Mouse (Mus musculus) stomach, postnatal 0 days (tissue): ENCODE results near the gene Pdk3. TPM values are rescaled to one million over a fixed set of nuclear protein-coding genes. Genes with fewer than 3 reads are reported as not detected.

Experiments
- ATAC-seq: fragments of 200-750 bp; cut with Nextera tagmentation; 2 replicates; pipeline ENCODE4 v1.8.0; 2017; ENCODE audit not compliant: low FRiP score, low TSS enrichment
- DNase-seq: peaks from one replicate; pipeline ENCODE4 v3.0.0-alpha.2; 2016; ENCODE audit warnings: low spot score
- H3K27ac ChIP-seq: fragments of 300-500 bp; sonication (generic); replicated peaks from 2 replicates; pipeline ENCODE4 v1.5.1; 2014; ENCODE audit warnings: mild to moderate bottlenecking, control low read depth
- H3K27me3 ChIP-seq: fragments of 300-500 bp; sonication (generic); 2 replicates; pipeline ENCODE4 v1.6.1; 2014; ENCODE audit warnings: low read length; ENCODE audit not compliant: control insufficient read depth, insufficient read depth
- H3K36me3 ChIP-seq: fragments of 300-500 bp; sonication (generic); 2 replicates; pipeline ENCODE4 v1.6.1; 2014; ENCODE audit warnings: low read length, mixed read lengths; ENCODE audit not compliant: control insufficient read depth, insufficient read depth
- H3K4me1 ChIP-seq: fragments of 300-500 bp; sonication (generic); replicated peaks from 2 replicates; pipeline ENCODE4 v1.6.1; 2014; ENCODE audit warnings: antibody characterized with exemption; ENCODE audit not compliant: control insufficient read depth, insufficient read depth
- H3K4me2 ChIP-seq: fragments of 300-500 bp; sonication (generic); replicated peaks from 2 replicates; pipeline ENCODE4 v1.6.1; 2014; ENCODE audit warnings: low read depth, mild to moderate bottlenecking, control low read depth, moderate library complexity
- H3K4me3 ChIP-seq: fragments of 300-500 bp; sonication (generic); 2 replicates; pipeline ENCODE4 v1.5.1; 2014; ENCODE audit warnings: low read depth, low read length, control low read depth
- H3K9ac ChIP-seq: fragments of 300-500 bp; sonication (generic); 2 replicates; pipeline ENCODE4 v1.6.1; 2014; ENCODE audit warnings: mild to moderate bottlenecking, low read length, control low read depth, mixed read lengths
- H3K9me3 ChIP-seq: fragments of 300-500 bp; sonication (generic); 2 replicates; pipeline ENCODE4 v1.6.1; 2016; ENCODE audit warnings: low read length; ENCODE audit not compliant: control insufficient read depth
- CTCF ChIP-seq: IDR thresholded peaks from 2 replicates; pipeline ENCODE4 v1.5.1; 2016; ENCODE audit warnings: antibody characterized with exemption, low read depth, mild to moderate bottlenecking, moderate library complexity
- EP300 ChIP-seq: optimal IDR thresholded peaks from 2 replicates; pipeline ENCODE3; 2016; ENCODE audit warnings: antibody characterized with exemption
- WGBS: fragments of 180-500 bp; shearing (Covaris S2); extraction: QIAGEN DNeasy Blood & Tissue Kit; methylation state at CpG from one replicate; pipeline ENCODE4 v1.1.7; 2014; 5-methylcytosine and 5-hydroxymethylcytosine counted together
- polyA plus RNA-seq: library from polyadenylated mRNA; unstranded; fragments of >200 nt; fragmentation: Nextera tagmentation; extraction: Ambion mirVana; gene quantifications from 2 replicates; pipeline ENCODE4 v1.2.1, GENCODE M21; 2015

Pdk3 gene
- polyA plus RNA-seq, 1 experiment from 2014 or later, result 35.7 TPM

DNA sequence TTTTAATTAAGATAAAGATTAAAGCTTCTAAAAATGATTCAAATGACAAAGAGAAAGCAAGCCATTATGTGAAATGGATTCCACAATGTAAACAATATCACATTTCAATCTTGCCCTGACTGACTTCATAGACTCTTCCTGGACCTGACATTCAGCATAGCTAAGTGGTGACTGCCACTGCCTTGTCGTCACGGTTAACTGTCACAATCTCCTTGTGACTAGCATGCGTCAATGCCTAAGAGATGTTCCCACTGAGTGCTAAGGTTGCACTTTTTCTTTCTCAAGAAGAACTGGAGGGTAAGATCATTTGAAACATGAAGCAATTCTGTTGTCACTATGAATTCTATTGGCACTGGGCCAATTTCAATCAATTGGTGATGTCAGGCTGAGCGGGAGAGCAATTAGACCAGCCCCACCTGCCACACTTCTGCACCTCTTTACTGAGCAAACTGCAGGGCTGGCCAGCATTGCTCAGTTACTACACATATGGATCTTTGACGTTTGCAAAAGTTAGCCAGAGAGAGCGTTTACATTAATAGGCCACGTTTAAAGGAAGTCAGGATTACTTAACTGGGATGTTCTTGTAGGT, 75.0 kb downstream of the Pdk3 start:
- H3K9ac ChIP-seq, result no peak overlapping the region
- H3K27me3 ChIP-seq, result no peaks in the 10 kb centered on the region
- DNase-seq (no peak), ATAC-seq (0 out of 2 replicates have a peak, but pooled peaks have one; percentile 38)
- H3K9me3 ChIP-seq, result no peaks in the 10 kb centered on the region
- H3K4me1 ChIP-seq, result no peaks in the 10 kb centered on the region
- WGBS, result 38% methylated on average over 7 of the region's 7 CpGs
- TF ChIP-seq CTCF (no peak), EP300 (no peak)
- no peak overlapping the region for H3K27ac ChIP-seq
- no peaks in the 10 kb centered on the region for H3K36me3 ChIP-seq
- no peak overlapping the region for H3K4me2 ChIP-seq
- no peak overlapping the region for H3K4me3 ChIP-seq

DNA sequence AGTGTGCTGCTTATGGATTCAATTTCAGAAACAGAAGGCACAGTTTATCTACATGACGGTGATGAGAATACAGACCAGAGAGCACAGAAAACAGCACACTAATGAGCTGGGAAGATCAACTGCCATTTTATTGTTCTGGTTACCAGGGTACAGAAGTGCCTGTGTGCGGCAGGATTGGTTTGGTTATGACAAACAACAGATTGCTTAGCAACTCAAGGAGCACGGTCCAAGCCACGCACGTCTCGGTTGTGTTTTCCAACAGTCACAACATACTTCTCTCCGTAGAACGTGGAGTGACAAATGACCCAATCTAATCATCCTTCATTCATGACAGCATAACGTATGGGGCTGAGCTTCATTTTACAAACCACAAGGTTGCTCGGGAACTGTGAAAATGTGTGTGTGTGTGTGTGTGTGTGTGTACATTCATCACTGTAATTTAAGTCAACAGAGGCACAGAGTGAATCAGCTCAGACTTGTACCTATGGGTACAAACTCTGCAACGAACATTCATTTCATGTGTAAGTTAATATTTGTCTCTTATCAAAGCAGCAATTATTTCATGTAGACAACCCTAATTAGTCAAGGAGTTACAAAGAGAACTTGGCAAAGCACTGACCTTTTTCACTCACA, 76.7 kb downstream of the Pdk3 start:
- Histone ChIP-seq H3K9me3 (no peaks in the 10 kb centered on the region), H3K9ac (no peak overlapping the region), H3K4me1 (no peaks in the 10 kb centered on the region), H3K27me3 (no peaks in the 10 kb centered on the region), H3K27ac (no peak overlapping the region), H3K36me3 (no peaks in the 10 kb centered on the region), H3K4me2 (no peak overlapping the region), H3K4me3 (no peak overlapping the region)
- DNase-seq (peak; percentile 17), ATAC-seq (peak; percentile 79; the same call in 1 of the 2 replicates)
- TF ChIP-seq EP300, result no peak
- TF ChIP-seq CTCF, result no peak
- WGBS, result 35% methylated on average over 11 of the region's 11 CpGs

DNA sequence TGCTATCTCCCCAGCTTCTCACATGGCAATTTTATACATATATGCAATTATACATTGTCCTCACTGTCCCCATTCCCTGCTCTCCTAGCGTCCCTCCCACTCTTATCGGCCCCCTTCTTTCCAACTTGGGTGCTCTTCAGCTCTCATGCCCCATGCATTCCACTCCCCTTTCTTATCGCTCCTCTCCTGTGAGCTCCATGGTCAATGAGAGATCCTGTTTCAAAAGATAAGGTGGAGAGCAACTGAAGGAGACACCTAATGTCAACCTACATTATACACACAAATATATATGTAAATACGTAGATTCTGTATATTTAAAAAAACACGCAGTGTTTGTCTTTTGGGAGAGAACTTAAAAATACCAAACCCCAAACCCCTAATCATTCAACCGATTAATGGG, 81.4 kb downstream of the Pdk3 start:
- WGBS, result 88% methylated on average over 6 of the region's 6 CpGs
- TF ChIP-seq EP300 (no peak), CTCF (no peak)
- Histone ChIP-seq H3K36me3 (no peaks in the 10 kb centered on the region), H3K27me3 (no peaks in the 10 kb centered on the region), H3K4me3 (no peak overlapping the region), H3K9me3 (no peaks in the 10 kb centered on the region), H3K4me2 (no peak overlapping the region), H3K9ac (no peak overlapping the region), H3K27ac (no peak overlapping the region), H3K4me1 (no peaks in the 10 kb centered on the region)
- ATAC-seq (no peak), DNase-seq (no peak)

DNA sequence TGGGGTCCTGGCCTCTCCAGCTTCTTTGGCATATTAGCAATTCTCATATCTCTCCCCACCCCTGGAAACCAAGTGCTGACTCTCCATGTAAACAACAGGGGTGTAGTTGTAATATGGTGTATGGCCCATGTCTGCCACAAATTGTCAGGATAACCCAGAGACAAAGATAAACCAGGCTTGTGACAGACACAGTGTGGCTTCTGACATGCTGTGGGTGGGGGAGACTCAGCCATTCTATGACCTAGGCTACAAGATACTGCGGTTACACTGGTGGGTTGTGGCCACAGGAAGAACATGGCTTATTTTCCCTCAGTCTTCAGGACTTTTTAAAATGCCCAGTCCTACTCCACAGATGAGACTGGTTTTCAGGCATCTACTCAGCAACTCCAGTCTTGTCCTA, 82.8 kb downstream of the Pdk3 start:
- TF ChIP-seq EP300, result no peak
- TF ChIP-seq CTCF, result no peak

DNA sequence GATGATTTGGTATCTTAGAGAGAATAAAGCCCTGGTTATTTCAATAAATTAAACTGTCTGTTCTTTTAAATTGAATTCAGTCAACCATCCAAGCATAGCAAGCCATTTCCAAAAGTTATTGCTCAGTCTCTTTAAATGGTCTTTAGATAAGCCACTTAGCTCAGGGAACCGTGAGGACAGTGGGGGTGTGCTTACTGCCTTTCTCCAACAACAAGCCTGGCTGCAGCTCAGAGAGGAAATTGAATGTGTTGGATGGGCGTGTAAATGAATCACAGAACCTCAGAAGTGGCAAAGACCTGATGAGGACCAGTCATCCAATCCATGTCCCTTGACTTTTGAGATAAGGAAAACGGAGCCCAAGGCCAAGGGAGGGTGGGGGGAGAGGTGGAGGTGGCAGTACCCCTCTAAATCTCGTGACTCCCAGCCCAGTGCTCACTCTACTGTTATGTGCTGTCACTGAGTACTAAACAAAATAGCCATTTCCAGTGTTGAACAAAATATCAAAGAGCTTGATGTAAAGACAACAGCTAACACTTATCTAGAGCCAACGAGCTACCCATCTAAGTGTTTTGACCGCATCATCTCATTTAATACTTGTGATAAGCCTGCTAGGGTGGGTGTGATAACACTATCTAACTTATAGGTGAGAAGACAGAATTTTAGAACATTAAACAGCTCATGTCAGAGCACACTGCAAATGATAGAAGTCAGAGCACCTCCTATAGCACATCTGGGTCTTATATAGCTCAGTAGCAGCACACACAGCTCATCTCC, 98.8 kb downstream of the Pdk3 start:
- DNase-seq, result no peak
- no peak overlapping the region for H3K4me3 ChIP-seq
- no peak overlapping the region for H3K9ac ChIP-seq
- H3K9me3 ChIP-seq, result no peaks in the 10 kb centered on the region
- no peak overlapping the region for H3K27ac ChIP-seq
- H3K36me3 ChIP-seq, result no peaks in the 10 kb centered on the region
- no peaks in the 10 kb centered on the region for H3K4me1 ChIP-seq
- H3K27me3 ChIP-seq, result no peaks in the 10 kb centered on the region
- no peak overlapping the region for H3K4me2 ChIP-seq
- 63% methylated on average over 6 of the region's 6 CpGs for WGBS
- no peak for ATAC-seq
- no peak for TF ChIP-seq CTCF

More for the DNA sequence above, 82.8 kb downstream of the Pdk3 start:
- Histone ChIP-seq H3K9ac (no peak overlapping the region), H3K4me1 (no peaks in the 10 kb centered on the region), H3K27ac (no peak overlapping the region), H3K4me3 (no peak overlapping the region), H3K9me3 (no peaks in the 10 kb centered on the region), H3K27me3 (no peaks in the 10 kb centered on the region), H3K36me3 (no peaks in the 10 kb centered on the region), H3K4me2 (no peak overlapping the region)
- 100% methylated on average over 1 of the region's 1 CpGs for WGBS
- DNase-seq, result no peak
- no peak for ATAC-seq

DNA sequence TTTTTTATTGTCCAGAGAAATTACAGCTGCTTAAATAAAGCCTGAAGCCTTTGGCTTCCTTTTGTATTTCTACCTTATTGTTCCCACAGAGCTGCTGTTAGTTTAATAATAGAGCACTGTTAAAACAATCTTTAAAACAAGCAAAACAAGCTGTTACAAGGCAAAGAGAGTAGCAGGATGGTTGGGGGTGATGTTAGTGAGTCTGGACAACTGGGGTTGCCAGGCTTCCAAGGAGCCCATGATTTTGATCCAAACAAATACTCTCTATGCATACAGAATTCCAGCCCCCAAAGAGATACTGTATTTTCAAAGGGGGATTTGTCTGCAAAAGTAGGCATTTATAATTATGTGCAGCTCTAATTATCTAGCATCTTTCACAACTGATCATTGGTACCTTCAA, 99.6 kb downstream of the Pdk3 start:
- Histone ChIP-seq H3K36me3 (no peaks in the 10 kb centered on the region), H3K4me2 (no peak overlapping the region), H3K9ac (no peak overlapping the region), H3K4me1 (no peaks in the 10 kb centered on the region), H3K4me3 (no peak overlapping the region), H3K27ac (no peak overlapping the region), H3K27me3 (no peaks in the 10 kb centered on the region), H3K9me3 (no peaks in the 10 kb centered on the region)
- TF ChIP-seq EP300 (no peak), CTCF (no peak)
- ATAC-seq (no peak), DNase-seq (no peak)
